Mouse (Mus musculus): Measurements from ENCODE around the gene Fig4. TPM values are rescaled to one million over a fixed set of nuclear protein-coding genes. Genes with fewer than 3 reads are reported as not detected.

Gene Fig4
- polyA plus RNA-seq, 1 experiment from 2014 or later: 10.1 TPM

DNA sequence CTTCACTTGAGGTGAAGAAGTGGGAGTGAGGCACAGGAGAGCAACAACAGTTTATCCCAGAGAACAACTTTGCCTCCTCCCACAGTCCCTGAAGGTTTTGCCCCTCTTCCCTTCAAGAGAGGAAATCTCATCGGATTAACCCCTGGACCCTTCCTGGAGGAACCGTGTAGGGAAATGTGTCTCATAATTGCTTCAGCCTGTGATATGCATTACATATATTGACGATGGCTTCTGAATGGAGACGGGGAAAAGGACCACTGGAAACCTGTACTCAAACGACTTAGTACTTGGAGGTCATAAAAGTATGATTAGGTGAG, 52.4 kb downstream of the Fig4 start:
- H3K9ac ChIP-seq (ENCODE audit: low read length): no peak overlapping the region
- H3K9me3 ChIP-seq (ENCODE audit: control insufficient read depth, low read length): no peaks in the 10 kb centered on the region
- H3K4me1 ChIP-seq (replicated peaks; ENCODE audit: control insufficient read depth, insufficient read depth): no peaks in the 10 kb centered on the region
- 56% methylated on average over 5 of the region's 5 CpGs for WGBS
- no peaks in the 10 kb centered on the region for H3K27me3 ChIP-seq (ENCODE audit: control insufficient read depth, insufficient read depth, low read length)
- TF ChIP-seq CTCF (IDR thresholded peaks at IDR 0.05; ENCODE audit: low read depth) (no peak), EP300 (optimal IDR thresholded peaks at IDR 0.05) (no peak)
- H3K27ac ChIP-seq (replicated peaks): no peak overlapping the region
- no peak overlapping the region for H3K4me3 ChIP-seq (ENCODE audit: low read depth, low read length)
- ATAC-seq (ENCODE audit: low FRiP score, low TSS enrichment): no peak
- H3K4me2 ChIP-seq (replicated peaks; ENCODE audit: low read depth): no peak overlapping the region
- no peaks in the 10 kb centered on the region for H3K36me3 ChIP-seq (ENCODE audit: control insufficient read depth, insufficient read depth, low read length)
- no peak for DNase-seq (ENCODE audit: low spot score)

DNA sequence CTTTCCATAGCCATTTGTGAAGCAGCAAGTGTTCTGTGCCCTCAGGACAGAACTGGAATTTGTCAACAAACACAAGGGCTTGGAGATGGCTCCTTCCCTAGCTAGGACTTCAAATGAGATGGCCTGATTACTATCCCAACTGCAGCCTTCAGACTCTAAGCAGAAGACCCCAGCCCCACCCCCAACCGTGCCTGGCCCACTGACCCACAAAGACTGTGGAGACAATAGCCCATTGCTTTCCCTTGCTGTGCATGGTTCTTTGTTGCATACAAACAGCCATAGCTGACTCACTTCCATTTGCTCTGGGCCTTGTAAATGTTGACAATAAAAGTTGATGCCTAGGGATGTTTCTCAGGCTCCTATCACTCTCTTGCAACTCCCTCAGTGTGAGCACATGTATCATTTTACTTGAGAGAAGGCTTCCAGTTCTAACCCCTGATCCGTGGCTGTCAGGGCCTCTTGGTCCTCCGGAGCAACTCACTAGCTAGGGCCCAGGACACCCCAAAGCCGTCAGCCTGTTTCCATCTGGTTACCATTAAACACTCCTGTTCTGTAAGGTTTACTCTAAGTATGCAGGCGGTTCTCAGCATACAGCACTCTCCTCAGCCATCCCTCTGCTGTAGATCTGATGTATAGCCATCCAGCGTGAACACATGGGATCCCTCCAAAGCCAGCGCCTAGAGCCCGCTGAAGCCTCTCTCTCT, 52.9 kb downstream of the Fig4 start:
- 51% methylated on average over 8 of the region's 8 CpGs for WGBS
- H3K4me2 ChIP-seq (replicated peaks; ENCODE audit: low read depth): no peak overlapping the region
- no peaks in the 10 kb centered on the region for H3K27me3 ChIP-seq (ENCODE audit: control insufficient read depth, insufficient read depth, low read length)
- H3K27ac ChIP-seq (replicated peaks): no peak overlapping the region
- H3K4me3 ChIP-seq (ENCODE audit: low read depth, low read length): no peak overlapping the region
- H3K36me3 ChIP-seq (ENCODE audit: control insufficient read depth, insufficient read depth, low read length): no peaks in the 10 kb centered on the region; the same call in 1 of the 2 replicates
- no peaks in the 10 kb centered on the region for H3K4me1 ChIP-seq (replicated peaks; ENCODE audit: control insufficient read depth, insufficient read depth)
- H3K9me3 ChIP-seq (ENCODE audit: control insufficient read depth, low read length): no peaks in the 10 kb centered on the region
- ATAC-seq (ENCODE audit: low FRiP score, low TSS enrichment) (no peak), DNase-seq (ENCODE audit: low spot score) (no peak)
- no peak overlapping the region for H3K9ac ChIP-seq (ENCODE audit: low read length)
- TF ChIP-seq EP300 (optimal IDR thresholded peaks at IDR 0.05) (no peak), CTCF (IDR thresholded peaks at IDR 0.05; ENCODE audit: low read depth) (no peak)

DNA sequence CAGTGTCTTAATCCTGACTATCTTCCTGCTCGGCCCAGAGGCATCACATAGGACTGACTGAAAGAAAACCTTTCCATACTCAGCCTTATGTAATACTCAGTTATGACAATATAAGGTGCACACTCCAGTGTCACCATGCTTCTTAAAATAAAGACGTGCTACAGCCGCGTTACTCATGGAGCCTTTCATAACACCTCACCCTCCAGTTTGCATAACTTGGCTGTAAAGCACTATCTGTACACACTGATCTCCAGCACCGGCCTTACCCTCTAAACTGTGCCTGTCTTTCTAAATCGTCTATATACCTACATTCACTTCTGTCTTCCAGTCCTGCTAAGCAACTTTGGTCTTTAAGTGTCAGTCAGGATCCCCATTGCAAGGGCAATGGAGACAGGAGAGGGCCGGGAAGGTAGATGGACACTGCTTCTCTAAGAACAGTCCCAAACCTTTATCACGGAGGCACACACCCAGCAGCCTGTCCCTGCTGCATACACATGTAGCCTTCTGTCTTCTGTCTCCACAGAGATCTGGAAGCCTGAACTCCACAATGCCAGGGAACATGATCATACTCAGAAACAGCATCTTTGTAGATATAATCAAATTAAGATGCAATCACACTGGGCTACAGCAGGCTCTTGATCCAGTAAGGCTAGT, 53.9 kb downstream of the Fig4 start:
- no peak overlapping the region for H3K4me3 ChIP-seq (ENCODE audit: low read depth, low read length)
- H3K36me3 ChIP-seq (ENCODE audit: control insufficient read depth, insufficient read depth, low read length): no peaks in the 10 kb centered on the region; the same call in 1 of the 2 replicates
- no peak for DNase-seq (ENCODE audit: low spot score)
- H3K9me3 ChIP-seq (ENCODE audit: control insufficient read depth, low read length): no peaks in the 10 kb centered on the region
- 89% methylated on average over 8 of the region's 8 CpGs for WGBS
- ATAC-seq (ENCODE audit: low FRiP score, low TSS enrichment): no peak
- no peaks in the 10 kb centered on the region for H3K27me3 ChIP-seq (ENCODE audit: control insufficient read depth, insufficient read depth, low read length)
- no peak for TF ChIP-seq CTCF (IDR thresholded peaks at IDR 0.05; ENCODE audit: low read depth)
- no peak for TF ChIP-seq EP300 (optimal IDR thresholded peaks at IDR 0.05)
- H3K4me2 ChIP-seq (replicated peaks; ENCODE audit: low read depth): no peak overlapping the region
- no peaks in the 10 kb centered on the region for H3K4me1 ChIP-seq (replicated peaks; ENCODE audit: control insufficient read depth, insufficient read depth)
- no peak overlapping the region for H3K27ac ChIP-seq (replicated peaks)
- H3K9ac ChIP-seq (ENCODE audit: low read length): no peak overlapping the region

DNA sequence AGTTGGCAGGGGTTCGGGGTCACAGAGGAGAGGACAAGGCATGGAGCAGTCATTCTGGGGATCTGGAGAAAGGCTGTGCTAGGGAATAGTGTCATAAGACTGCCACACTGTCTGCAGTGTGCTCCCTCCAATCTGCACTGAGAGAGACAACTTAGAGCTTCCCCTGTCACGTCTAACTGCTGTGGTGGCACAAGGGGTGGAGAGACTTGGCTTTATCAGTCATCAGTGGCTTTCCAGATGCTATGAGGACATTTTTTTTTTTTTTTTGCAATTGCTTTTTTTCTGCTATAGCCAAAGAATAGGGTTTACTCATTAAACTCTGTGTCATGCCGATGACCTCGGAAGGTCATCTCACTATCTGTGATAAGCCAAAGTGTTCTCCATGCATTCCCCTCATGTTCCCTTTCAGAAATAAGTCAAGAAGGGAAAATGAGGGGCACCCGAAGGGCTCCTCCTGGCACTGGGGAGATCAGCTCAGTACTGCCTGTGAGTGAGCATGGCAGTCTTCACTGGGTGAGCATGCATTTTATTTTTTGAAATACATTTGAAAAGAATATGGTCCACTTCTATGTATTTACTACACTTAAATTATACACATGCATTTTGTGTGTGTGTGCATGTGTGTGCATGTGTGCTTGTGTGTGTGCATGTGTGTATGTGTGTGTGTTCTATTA, 55.1 kb downstream of the Fig4 start:
- 77% methylated on average over 5 of the region's 5 CpGs for WGBS
- DNase-seq (ENCODE audit: low spot score) (no peak), ATAC-seq (ENCODE audit: low FRiP score, low TSS enrichment) (no peak)
- Histone ChIP-seq H3K9ac (ENCODE audit: low read length) (no peak overlapping the region), H3K27me3 (ENCODE audit: control insufficient read depth, insufficient read depth, low read length) (no peaks in the 10 kb centered on the region), H3K4me1 (replicated peaks; ENCODE audit: control insufficient read depth, insufficient read depth) (no peaks in the 10 kb centered on the region), H3K36me3 (ENCODE audit: control insufficient read depth, insufficient read depth, low read length) (no peaks in the 10 kb centered on the region; the same call in 1 of the 2 replicates), H3K27ac (replicated peaks) (no peak overlapping the region), H3K4me2 (replicated peaks; ENCODE audit: low read depth) (no peak overlapping the region), H3K9me3 (ENCODE audit: control insufficient read depth, low read length) (no peaks in the 10 kb centered on the region), H3K4me3 (ENCODE audit: low read depth, low read length) (no peak overlapping the region)
- TF ChIP-seq EP300 (optimal IDR thresholded peaks at IDR 0.05) (no peak), CTCF (IDR thresholded peaks at IDR 0.05; ENCODE audit: low read depth) (no peak)

DNA sequence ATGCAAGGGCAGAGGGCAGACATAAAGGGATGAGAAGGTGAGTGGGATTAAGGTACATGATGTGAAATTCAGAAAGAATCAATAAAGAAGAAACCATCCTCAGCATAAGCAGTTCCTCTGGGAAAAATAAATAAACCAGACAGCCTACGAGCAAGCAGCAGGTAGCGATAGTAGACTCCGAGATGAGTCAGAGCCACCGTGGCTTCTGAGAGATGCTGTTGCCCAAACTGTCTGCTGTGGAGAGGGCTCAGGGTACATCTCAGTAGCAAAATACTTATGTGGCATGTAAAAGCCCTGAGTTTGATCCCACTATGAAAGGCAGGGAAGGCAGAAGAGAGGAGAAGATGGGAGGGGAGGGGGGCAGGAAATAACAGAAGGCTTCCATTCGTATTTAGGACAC, 56.9 kb downstream of the Fig4 start:
- H3K27me3 ChIP-seq (ENCODE audit: control insufficient read depth, insufficient read depth, low read length): no peaks in the 10 kb centered on the region
- H3K36me3 ChIP-seq (ENCODE audit: control insufficient read depth, insufficient read depth, low read length): no peaks in the 10 kb centered on the region; the same call in 1 of the 2 replicates
- 62% methylated on average over 5 of the region's 5 CpGs for WGBS
- no peak for TF ChIP-seq CTCF (IDR thresholded peaks at IDR 0.05; ENCODE audit: low read depth)
- no peak for TF ChIP-seq EP300 (optimal IDR thresholded peaks at IDR 0.05)
- no peak overlapping the region for H3K9ac ChIP-seq (ENCODE audit: low read length)
- H3K9me3 ChIP-seq (ENCODE audit: control insufficient read depth, low read length): no peaks in the 10 kb centered on the region
- no peak overlapping the region for H3K27ac ChIP-seq (replicated peaks)
- DNase-seq (ENCODE audit: low spot score): no peak
- no peak overlapping the region for H3K4me2 ChIP-seq (replicated peaks; ENCODE audit: low read depth)
- no peaks in the 10 kb centered on the region for H3K4me1 ChIP-seq (replicated peaks; ENCODE audit: control insufficient read depth, insufficient read depth)
- ATAC-seq (ENCODE audit: low FRiP score, low TSS enrichment): no peak
- H3K4me3 ChIP-seq (ENCODE audit: low read depth, low read length): no peak overlapping the region

DNA sequence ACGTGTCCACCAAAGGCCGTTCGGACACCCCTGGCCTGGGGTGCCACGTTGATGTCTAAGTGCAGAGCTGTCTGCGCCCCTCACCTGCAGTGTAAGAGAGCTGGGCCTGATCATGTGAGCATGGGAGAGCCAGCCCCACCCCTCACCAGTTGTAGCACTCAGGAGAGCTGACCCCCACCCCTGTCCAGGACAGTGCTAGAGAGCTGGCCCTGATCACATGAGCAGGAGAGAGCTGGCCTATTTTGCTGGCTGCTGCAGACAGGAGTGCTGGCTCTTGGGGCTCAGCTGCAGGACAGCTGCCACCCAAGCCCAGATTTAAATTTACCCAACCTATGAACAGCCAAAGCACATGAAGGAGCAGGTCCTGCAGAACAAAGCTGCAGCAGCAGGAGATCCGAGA, 57.6 kb downstream of the Fig4 start:
- Histone ChIP-seq H3K27ac (replicated peaks) (no peak overlapping the region), H3K36me3 (ENCODE audit: control insufficient read depth, insufficient read depth, low read length) (no peaks in the 10 kb centered on the region; the same call in 1 of the 2 replicates), H3K27me3 (ENCODE audit: control insufficient read depth, insufficient read depth, low read length) (no peaks in the 10 kb centered on the region), H3K9ac (ENCODE audit: low read length) (no peak overlapping the region), H3K4me3 (ENCODE audit: low read depth, low read length) (no peak overlapping the region), H3K9me3 (ENCODE audit: control insufficient read depth, low read length) (no peaks in the 10 kb centered on the region), H3K4me2 (replicated peaks; ENCODE audit: low read depth) (no peak overlapping the region), H3K4me1 (replicated peaks; ENCODE audit: control insufficient read depth, insufficient read depth) (no peaks in the 10 kb centered on the region)
- no peak for ATAC-seq (ENCODE audit: low FRiP score, low TSS enrichment)
- no peak for DNase-seq (ENCODE audit: low spot score)
- WGBS: 87% methylated on average over 6 of the region's 6 CpGs
- TF ChIP-seq CTCF (IDR thresholded peaks at IDR 0.05; ENCODE audit: low read depth): no peak
- TF ChIP-seq EP300 (optimal IDR thresholded peaks at IDR 0.05): no peak

Measured in stomach, postnatal 0 days (tissue).